Mouse (Mus musculus): ENCODE measurements at regions not wholly inside any gene's neighbourhood (a gene's known extent, or its start where the extent isn't known, plus 50 kb on each side); places are given as distances from the start of the nearest gene placed in this dataset.

DNA sequence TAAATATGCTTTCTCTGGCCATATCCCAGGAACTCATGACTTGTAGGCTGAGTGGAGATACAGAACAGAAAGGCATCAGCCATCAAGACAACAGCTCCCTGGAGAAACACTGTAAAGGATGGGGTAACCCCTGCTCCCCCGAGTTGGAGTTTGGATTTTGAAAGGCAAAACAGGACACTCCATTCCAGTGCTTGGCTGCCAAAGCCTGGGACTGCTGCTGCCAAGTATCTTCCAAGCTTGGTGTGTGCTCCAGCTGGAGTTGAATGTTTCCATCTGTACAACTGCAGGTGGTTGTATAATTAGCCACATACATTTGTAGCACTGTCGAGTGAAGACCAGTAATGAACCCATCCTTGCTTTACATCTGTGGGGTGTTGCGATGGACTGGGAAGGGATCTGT lies 62.1 kb downstream of the 4933412E24Rik start:
- no peak for DNase-seq (ENCODE audit: low spot score in 2 of 2)

DNA sequence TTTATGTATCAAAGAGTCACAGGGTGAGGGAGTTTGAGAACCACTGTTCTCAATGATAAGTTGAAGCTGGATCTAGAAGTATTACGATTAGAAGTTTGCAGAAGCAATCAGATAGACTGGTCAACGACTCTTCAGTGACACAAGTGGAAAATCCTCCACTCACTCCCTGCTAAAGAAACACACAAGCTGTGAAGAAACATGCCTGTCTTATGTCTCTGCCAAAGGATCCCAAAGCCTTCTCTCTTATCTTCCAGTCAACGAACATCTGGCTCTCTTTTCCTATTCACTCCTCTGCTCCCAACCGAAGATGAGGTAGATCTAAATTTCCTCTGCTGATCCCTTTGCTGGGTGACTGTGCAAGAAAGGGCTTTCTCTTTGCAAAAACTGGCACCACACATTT lies 62.6 kb downstream of the 4933412E24Rik start:
- no peak for DNase-seq (ENCODE audit: low spot score in 2 of 2)

GRCm38 (mm10) chr15:59950617-59951216 lies 65.7 kb downstream of the 4933412E24Rik start:
- DNase-seq (ENCODE audit: low spot score in 2 of 2), result no peak

GRCm38 (mm10) chr15:59945208-59945607 lies 71.2 kb downstream of the 4933412E24Rik start:
- DNase-seq (ENCODE audit: low spot score in 2 of 2), result no peak

- DNase-seq (ENCODE audit: low spot score in 2 of 2), result no peak
Observed at GRCm38 (mm10) chr15:59936486-59936885, 79.9 kb downstream of the 4933412E24Rik start.

DNA sequence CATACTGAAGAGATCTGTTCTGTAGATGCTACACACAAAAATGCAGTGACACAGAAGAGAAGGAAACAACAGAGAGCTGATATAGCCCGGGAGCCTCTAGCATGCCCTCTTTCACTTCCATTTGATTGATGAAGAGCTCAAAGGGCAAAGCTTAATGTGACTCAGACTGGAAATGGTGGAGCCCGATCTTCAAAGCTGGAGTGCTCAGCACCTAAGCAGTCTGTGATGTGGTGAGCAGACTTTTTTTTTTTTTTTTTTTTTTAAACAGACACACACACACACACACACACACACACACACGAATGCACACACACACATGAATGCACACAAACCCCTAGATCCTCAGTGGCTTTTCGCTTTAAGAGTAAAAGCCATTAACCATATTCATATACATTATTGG lies 102.6 kb downstream of the 4933412E24Rik start:
- no peak for DNase-seq (ENCODE audit: low spot score in 2 of 2)

GRCm38 (mm10) chr15:59908300-59908699 lies 108.1 kb downstream of the 4933412E24Rik start:
- DNase-seq (ENCODE audit: low spot score in 2 of 2), result no peak

GRCm38 (mm10) chr15:59905832-59906797 lies 110.3 kb downstream of the 4933412E24Rik start:
- DNase-seq (ENCODE audit: low spot score in 2 of 2), result no peak

GRCm38 (mm10) chr15:59904741-59905140 lies 111.7 kb downstream of the 4933412E24Rik start:
- no peak for DNase-seq (ENCODE audit: low spot score in 2 of 2)

GRCm38 (mm10) chr15:59888996-59889395 lies 127.4 kb downstream of the 4933412E24Rik start:
- no peak for DNase-seq (ENCODE audit: low spot score in 2 of 2)

DNA sequence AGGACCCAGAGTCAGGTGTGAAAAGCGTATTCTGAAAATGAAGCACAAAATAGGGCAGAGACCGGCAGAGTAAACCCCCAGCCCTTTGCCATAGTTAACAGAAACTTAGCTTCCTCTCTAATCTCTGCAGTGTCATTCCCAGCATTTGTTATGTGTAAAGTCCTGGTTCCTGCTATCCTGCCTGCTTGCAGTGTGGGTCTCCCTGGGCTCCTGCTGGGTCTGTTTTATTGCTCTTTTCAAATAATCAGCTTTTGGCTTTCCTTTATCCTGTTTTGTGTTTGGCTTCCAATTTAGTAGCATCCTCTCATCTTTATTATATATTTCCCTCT lies 128.3 kb downstream of the 4933412E24Rik start:
- DNase-seq (ENCODE audit: low spot score in 2 of 2), result no peak

GRCm38 (mm10) chr15:59887381-59888130 lies 128.9 kb downstream of the 4933412E24Rik start:
- DNase-seq (ENCODE audit: low spot score in 2 of 2), result no peak

DNA sequence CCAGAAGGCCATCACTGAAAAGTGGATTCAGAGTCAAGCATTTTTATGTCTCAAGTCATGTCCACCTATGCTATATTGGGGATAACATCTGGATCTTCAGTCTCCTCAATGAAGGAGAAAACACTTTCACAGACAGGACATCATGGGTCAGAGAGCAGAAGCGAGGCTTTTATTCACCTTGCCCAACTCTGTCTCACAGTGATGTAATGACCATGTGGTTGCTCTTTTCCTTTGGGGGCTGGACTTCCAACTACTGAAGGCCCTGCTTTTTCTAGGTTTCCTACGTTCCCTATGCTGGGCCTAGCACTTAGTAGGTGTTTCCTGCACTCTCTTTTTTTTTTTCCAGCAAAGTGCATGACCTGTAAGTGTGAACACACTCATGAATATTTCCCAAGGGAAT lies 130.4 kb downstream of the 4933412E24Rik start:
- no peak for DNase-seq (ENCODE audit: low spot score in 2 of 2)

GRCm38 (mm10) chr15:59882444-59882843 lies 134.0 kb downstream of the 4933412E24Rik start:
- no peak for DNase-seq (ENCODE audit: low spot score in 2 of 2)

DNA sequence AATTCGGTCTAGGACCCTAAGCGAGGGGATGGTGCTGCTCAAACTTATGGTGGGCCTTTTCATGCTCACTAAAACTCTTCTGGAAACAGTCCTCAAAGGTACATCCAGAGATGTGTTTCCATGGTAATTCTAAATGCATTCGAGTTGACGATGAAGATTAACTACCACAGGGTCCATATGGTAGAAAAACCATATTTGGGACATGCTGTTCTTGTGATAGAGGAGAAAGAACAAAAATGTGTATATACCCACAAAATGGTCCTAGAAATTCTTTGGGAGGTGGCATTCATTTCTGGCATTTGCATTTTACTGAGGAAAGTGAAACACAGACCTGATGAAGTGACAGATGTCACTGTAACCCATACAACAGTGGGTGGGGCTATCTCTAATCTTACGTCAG lies 136.0 kb downstream of the 4933412E24Rik start:
- DNase-seq (ENCODE audit: low spot score in 2 of 2), result no peak

- peak in 1 of 2 experiments; percentile 37 for DNase-seq (ENCODE audit: low spot score in 2 of 2)
Observed at GRCm38 (mm10) chr15:59879311-59879710, 137.1 kb downstream of the 4933412E24Rik start.

DNA sequence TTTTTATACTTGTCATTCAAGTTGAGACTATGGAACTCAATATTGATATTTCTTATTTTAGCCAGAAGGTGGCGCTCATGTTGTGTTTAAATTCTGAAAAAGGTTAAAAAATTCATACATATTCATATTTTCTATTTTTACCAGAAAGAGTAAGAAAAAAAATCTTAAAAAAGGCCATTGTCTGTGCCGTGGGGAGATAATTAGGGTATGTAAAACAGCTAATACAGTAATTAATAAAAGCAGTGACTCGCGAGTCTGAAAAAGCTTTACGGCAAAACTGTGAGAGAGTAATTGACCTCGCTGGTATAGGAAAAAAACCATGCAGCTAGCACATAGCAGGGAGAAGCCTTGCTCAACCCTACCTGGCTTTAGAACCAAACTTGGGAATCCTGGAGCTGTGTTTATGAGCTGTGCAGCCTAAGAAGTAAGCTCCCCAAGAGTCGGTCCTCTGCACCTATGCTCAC lies 140.1 kb downstream of the 4933412E24Rik start:
- DNase-seq (ENCODE audit: low spot score in 2 of 2), result no peak

GRCm38 (mm10) chr15:59866701-59867100 lies 149.7 kb downstream of the 4933412E24Rik start:
- no peak for DNase-seq (ENCODE audit: low spot score in 2 of 2)

- no peak for DNase-seq (ENCODE audit: low spot score in 2 of 2)
Observed at GRCm38 (mm10) chr15:59864746-59865499, 151.5 kb downstream of the 4933412E24Rik start.

DNA sequence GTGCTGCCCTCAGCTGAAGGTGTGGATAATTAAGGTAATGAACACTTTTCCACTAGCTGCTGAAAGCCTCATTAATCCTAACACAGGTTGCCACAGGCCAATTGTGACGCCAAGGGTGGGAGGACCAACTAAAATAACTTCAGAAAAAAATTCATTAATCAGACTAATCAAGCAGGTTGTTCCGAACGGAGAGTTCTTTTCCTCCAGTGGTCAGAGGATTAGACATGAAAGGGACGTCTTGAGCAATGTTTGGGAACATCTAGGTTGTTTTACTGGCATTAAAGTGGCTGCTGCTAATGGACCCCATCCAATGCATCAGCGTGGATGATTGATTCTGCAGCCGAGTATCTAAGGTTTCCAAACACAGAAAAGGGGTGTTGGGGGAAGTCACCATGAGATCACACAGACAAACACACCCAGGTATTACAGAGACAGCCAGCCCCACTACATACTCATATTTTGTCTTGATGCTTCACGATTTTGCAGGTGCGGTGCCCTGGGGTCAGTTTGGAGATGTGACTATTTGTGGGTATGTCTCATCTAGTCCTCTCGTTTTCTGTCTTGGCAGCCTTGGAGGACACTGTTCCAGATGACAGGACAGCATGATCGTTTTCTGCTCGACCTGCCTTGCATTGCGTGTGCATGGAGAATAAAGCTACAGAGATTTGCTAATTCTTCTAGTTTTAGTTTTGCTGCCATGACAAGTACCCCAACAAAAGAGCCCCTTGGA lies 164.0 kb downstream of the 4933412E24Rik start:
- DNase-seq (ENCODE audit: low spot score in 2 of 2), result no peak
